Mouse (Mus musculus) olfactory bulb, adult 2 months (tissue): ENCODE data around the gene Samt4. TPM values are rescaled to one million over a fixed set of nuclear protein-coding genes. Genes with fewer than 3 reads are reported as not detected.
"Not testable (repeated sequence)": the region's sequence is repeated elsewhere in the genome, so short reads cannot be mapped to it uniquely, and the experiment has no call there.

ENCODE experiments used
- H3K27ac ChIP-seq: fragments of 200-500 bp; 2 replicates; pipeline ENCODE4 v1.5.1; 2012; ENCODE audit warnings: low read depth, low read length; ENCODE audit not compliant: insufficient read depth
- H3K4me1 ChIP-seq: fragments of 200-500 bp; 2 replicates; pipeline ENCODE4 v1.6.1; 2012; ENCODE audit warnings: low read length; ENCODE audit not compliant: control insufficient read depth, insufficient read depth
- H3K4me3 ChIP-seq: fragments of 200-500 bp; 2 replicates; pipeline ENCODE4 v1.5.1; 2012; ENCODE audit warnings: mild to moderate bottlenecking, low read depth, low read length, moderate library complexity; ENCODE audit not compliant: insufficient read depth
- CTCF ChIP-seq: fragments of 200-500 bp; IDR thresholded peaks from 2 replicates; pipeline ENCODE4 v1.5.1; 2012; ENCODE audit warnings: low read depth, mild to moderate bottlenecking, low read length, moderate library complexity; ENCODE audit not compliant: insufficient read depth
- POLR2A ChIP-seq: fragments of 200-500 bp; IDR thresholded peaks from 2 replicates; pipeline ENCODE4 v1.6.1; 2012; ENCODE audit warnings: mild to moderate bottlenecking, low read depth, low read length, moderate library complexity; ENCODE audit not compliant: insufficient read depth
- WGBS: fragments of 180-500 bp; shearing (Covaris S2); methylation state at CpG from one replicate; pipeline ENCODE4 v1.1.7; 2018; 5-methylcytosine and 5-hydroxymethylcytosine counted together
- polyA plus RNA-seq: library from polyadenylated mRNA; stranded (reverse); fragments of >200 nt; gene quantifications from 2 replicates; pipeline ENCODE4 v1.2.4, GENCODE M21; 2012; ENCODE audit warnings: low replicate concordance; ENCODE audit not compliant: missing spikeins, insufficient read depth, insufficient read length

Samt4 gene
- polyA plus RNA-seq = not detected in 2 replicates

DNA sequence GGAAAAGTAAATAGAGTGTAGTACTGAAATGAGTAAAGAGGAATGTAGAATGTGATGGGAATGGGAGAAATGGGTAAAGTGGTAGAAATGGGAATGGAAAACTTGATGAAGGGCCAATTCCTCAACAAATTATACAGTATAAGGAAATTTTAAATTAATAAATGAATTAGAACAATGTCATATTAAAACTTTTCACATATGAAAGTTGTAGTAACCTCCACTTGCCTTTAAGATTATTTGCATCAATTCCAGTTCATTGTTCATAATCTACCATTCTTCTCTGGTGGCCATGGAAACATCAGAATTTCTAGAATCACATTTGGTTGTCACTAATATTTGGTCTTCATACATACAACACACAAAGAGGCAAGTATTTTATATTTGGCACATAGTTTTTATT is at the start of gene Samt4:
Gene Samt4, plus strand, starts transcription at position 301 of the 400 bp plus-strand sequence.
- Histone ChIP-seq H3K4me3 (no peak within 1 kb of the TSS), H3K4me1 (no peaks in the 10 kb centered on the region), H3K27ac (no peak within 1 kb of the TSS)
- no peak for TF ChIP-seq CTCF
- no peak for TF ChIP-seq POLR2A

DNA sequence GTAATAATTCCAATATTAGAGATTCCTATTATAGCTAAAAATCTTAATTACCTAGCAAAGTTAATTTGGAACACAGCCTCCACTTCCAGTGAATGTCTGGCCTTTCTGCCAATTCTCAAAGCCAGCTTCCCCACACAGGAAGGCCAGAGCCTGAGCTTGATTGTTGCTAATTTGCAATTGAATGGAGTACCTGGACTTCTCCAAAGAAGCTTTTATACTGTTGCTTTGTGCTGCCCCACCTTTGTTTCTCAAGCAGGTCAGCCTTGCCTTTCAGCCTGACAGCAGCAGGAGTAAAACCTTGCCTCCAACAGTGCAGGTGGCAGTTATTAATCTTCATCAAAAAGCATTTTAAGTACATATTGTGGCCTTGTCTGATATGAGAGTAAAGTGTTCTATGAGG is 38.1 kb upstream of the Samt4 start:
- not testable (repeated sequence) for H3K4me1 ChIP-seq, H3K27ac ChIP-seq, H3K4me3 ChIP-seq

DNA sequence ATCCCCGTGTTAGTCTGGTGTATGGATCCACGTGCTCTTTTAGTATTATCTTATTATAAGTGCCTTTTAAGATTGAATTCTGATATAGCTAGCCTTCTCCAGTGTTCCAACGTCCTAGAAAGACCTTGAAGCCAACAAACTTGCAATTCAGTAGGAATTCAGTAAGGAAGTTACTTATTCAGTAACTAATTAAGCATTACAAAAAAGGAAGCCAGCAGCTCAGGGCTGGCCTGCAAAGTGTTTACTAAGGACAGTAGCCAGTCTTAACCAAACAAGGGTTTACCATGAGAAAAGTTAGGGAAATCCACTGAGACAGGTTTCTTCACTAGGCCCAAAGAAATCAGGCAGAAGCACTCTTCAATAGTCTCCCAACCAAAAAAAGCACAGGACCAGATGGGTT is 13.4 kb upstream of the Samt4 start:
- not testable (repeated sequence) for H3K4me3 ChIP-seq, H3K4me1 ChIP-seq, H3K27ac ChIP-seq
- WGBS = 60% methylated on average over 3 of the region's 3 CpGs

Other genes starting within 250 kb of the Samt4 start
- gene 4930524N10Rik, start 138.6 kb upstream of the Samt4 start, polyA plus RNA-seq = not detected in 2 replicates
- gene Samt2, start 97.4 kb downstream of the Samt4 start, polyA plus RNA-seq = not detected in 2 replicates